Mouse (Mus musculus): ENCODE measurements around the gene Ubac1. TPM values are rescaled to one million over a fixed set of nuclear protein-coding genes. Genes with fewer than 3 reads are reported as not detected.

Gene Ubac1
- polyA plus RNA-seq, 1 experiment from 2014 or later, result 290 TPM

DNA sequence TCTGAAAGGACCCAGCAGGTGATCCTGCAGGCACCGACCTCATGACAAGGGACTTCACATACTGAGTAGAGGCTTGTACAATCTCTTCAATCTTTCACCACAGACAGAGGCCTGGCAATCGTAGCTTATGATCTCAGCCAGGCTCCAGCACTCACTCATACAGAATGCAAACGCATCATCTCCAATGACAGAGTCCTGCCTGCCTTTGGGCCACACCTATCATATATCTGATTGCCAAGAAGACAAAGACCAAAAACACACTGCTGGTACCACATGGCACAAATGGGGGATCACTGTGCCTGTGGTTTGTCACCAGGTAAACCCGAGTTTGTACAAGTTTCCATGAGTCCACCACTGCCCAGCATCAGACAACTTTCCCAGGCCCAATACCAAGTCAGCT lies 4.2 kb downstream of the Ubac1 start:
- Histone ChIP-seq H3K4me3 (ENCODE audit: low read depth, low read length) (peak overlapping the region; percentile 90), H3K27ac (ENCODE audit: low read depth, low read length) (peak overlapping the region; percentile 71), H3K4me2 (peak overlapping the region; percentile 75), H3K36me3 (ENCODE audit: control insufficient read depth, insufficient read depth, low read length) (peaks cover 23% of the 10 kb centered on the region), H3K9ac (ENCODE audit: low read depth, low read length) (peak overlapping the region; percentile 84), H3K4me1 (replicated peaks; ENCODE audit: control insufficient read depth, insufficient read depth, low read length) (peaks cover 48% of the 10 kb centered on the region), H3K27me3 (replicated peaks; ENCODE audit: control insufficient read depth, insufficient read depth, low read length) (no peaks in the 10 kb centered on the region), H3K9me3 (ENCODE audit: control insufficient read depth, low read length) (no peaks in the 10 kb centered on the region)
- ATAC-seq (replicated peaks; ENCODE audit: low FRiP score), result no peak
- DNase-seq (ENCODE audit: low spot score), result no peak
- WGBS, result 61% methylated on average over 4 of the region's 4 CpGs

DNA sequence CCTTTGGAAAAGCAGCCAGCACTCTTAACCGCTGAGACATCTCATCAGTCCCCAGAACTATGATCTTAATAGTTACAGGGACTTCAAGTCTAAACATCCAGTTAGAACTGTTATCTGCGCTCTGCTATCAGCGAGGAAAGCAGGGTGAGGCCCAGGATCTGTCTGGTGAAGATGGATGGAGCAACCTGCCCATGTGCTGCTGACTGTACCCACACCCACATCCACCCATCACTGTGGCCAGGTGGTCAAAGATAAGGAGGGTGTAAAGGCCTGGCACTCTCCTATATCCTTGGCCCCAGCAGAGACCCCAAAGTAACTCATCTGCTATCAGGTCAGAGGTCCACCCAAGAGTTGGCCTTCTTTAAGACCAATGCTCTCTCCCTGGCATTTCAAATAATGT lies 7.9 kb downstream of the Ubac1 start:
- Histone ChIP-seq H3K27ac (ENCODE audit: low read depth, low read length) (peak overlapping the region; percentile 93), H3K4me1 (replicated peaks; ENCODE audit: control insufficient read depth, insufficient read depth, low read length) (peaks cover 45% of the 10 kb centered on the region), H3K4me2 (peak overlapping the region; percentile 55), H3K4me3 (ENCODE audit: low read depth, low read length) (peak overlapping the region; percentile 41), H3K36me3 (ENCODE audit: control insufficient read depth, insufficient read depth, low read length) (peaks cover 44% of the 10 kb centered on the region), H3K9ac (ENCODE audit: low read depth, low read length) (peak overlapping the region; percentile 67), H3K9me3 (ENCODE audit: control insufficient read depth, low read length) (no peaks in the 10 kb centered on the region), H3K27me3 (replicated peaks; ENCODE audit: control insufficient read depth, insufficient read depth, low read length) (no peaks in the 10 kb centered on the region)
- DNase-seq (ENCODE audit: low spot score), result peak; percentile 63
- ATAC-seq (replicated peaks; ENCODE audit: low FRiP score), result peak; percentile 99
- 50% methylated on average over 3 of the region's 3 CpGs for WGBS

DNA sequence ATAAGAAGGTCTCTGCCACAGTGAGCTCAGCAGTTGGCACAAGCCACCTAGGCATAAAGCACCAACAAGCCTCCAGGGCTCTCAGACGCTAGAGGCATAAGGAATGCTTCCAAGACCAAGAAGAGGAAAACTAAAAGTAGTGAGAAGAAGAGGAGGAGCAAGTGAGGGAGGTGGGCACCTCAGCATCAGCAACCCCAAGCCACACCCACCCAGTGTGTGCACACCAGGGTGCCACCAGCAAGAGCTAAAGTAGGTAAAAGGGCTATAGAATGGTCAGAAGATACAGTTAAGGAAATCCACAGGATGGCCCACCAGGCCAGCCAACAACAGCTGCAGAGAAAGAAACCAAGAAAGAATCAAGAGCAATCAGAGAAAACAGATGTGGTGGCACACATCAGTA lies 10.1 kb downstream of the Ubac1 start:
- H3K4me3 ChIP-seq (ENCODE audit: low read depth, low read length), result peak overlapping the region; percentile 41
- H3K9me3 ChIP-seq (ENCODE audit: control insufficient read depth, low read length), result no peaks in the 10 kb centered on the region
- no peaks in the 10 kb centered on the region for H3K27me3 ChIP-seq (replicated peaks; ENCODE audit: control insufficient read depth, insufficient read depth, low read length)
- no peak for DNase-seq (ENCODE audit: low spot score)
- peak overlapping the region; percentile 4; the same call in 1 of the 2 replicates for H3K9ac ChIP-seq (ENCODE audit: low read depth, low read length)
- H3K4me1 ChIP-seq (replicated peaks; ENCODE audit: control insufficient read depth, insufficient read depth, low read length), result peaks cover 23% of the 10 kb centered on the region
- no peak for ATAC-seq (replicated peaks; ENCODE audit: low FRiP score)
- peaks cover 51% of the 10 kb centered on the region for H3K36me3 ChIP-seq (ENCODE audit: control insufficient read depth, insufficient read depth, low read length)
- H3K4me2 ChIP-seq, result peak overlapping the region; percentile 55
- 100% methylated on average over 1 of the region's 1 CpGs for WGBS
- no peak overlapping the region; the same call in 1 of the 2 replicates for H3K27ac ChIP-seq (ENCODE audit: low read depth, low read length)

DNA sequence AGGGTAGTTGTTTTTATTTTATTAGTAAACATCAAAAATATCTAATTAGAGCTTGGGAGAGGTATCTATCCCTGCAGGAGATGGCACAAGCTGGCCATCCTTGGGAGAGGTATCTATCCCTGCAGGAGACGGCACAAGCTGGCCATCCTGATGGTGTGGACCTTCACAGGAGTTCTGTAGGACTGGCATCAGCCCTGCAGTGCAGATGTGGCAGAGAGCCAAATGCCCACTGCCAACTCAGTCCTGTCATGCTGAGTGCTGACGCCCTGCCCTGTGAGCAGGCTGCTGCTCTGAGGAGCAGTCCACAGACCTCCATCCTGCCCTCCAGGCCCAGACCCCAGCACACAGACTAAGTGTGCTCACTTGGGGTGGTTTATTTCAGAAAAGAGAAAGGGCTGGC lies 19.5 kb downstream of the Ubac1 start:
- ATAC-seq (replicated peaks; ENCODE audit: low FRiP score), result no peak
- H3K36me3 ChIP-seq (ENCODE audit: control insufficient read depth, insufficient read depth, low read length), result peaks cover 57% of the 10 kb centered on the region
- H3K27me3 ChIP-seq (replicated peaks; ENCODE audit: control insufficient read depth, insufficient read depth, low read length), result no peaks in the 10 kb centered on the region
- H3K4me2 ChIP-seq, result no peak overlapping the region
- no peak overlapping the region for H3K4me3 ChIP-seq (ENCODE audit: low read depth, low read length)
- no peak overlapping the region for H3K9ac ChIP-seq (ENCODE audit: low read depth, low read length)
- H3K4me1 ChIP-seq (replicated peaks; ENCODE audit: control insufficient read depth, insufficient read depth, low read length), result no peaks in the 10 kb centered on the region
- no peaks in the 10 kb centered on the region for H3K9me3 ChIP-seq (ENCODE audit: control insufficient read depth, low read length)
- no peak for DNase-seq (ENCODE audit: low spot score)
- H3K27ac ChIP-seq (ENCODE audit: low read depth, low read length), result no peak overlapping the region
- 92% methylated on average over 2 of the region's 2 CpGs for WGBS

DNA sequence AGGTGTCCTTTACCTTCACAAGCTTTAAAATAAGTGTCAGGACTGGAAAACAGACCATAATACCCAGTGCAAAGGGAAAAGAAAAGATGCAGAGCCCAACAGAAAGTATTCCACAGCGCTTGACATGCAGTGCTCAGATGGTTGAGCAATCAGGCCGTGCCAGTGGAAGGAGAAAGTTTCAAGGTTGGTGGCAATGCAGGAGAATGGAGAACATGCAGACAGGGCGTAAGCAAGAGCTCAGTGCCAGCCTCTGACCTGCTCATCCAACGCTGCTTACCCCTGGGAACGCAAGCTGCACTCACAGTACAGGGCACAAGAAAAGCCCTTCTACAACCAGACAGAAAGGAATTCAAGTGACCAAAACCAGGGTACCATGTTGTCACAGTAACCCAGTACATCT lies 20.4 kb downstream of the Ubac1 start:
- Histone ChIP-seq H3K36me3 (ENCODE audit: control insufficient read depth, insufficient read depth, low read length) (peaks cover 57% of the 10 kb centered on the region), H3K27ac (ENCODE audit: low read depth, low read length) (no peak overlapping the region), H3K9ac (ENCODE audit: low read depth, low read length) (no peak overlapping the region), H3K27me3 (replicated peaks; ENCODE audit: control insufficient read depth, insufficient read depth, low read length) (no peaks in the 10 kb centered on the region), H3K4me1 (replicated peaks; ENCODE audit: control insufficient read depth, insufficient read depth, low read length) (no peaks in the 10 kb centered on the region), H3K9me3 (ENCODE audit: control insufficient read depth, low read length) (no peaks in the 10 kb centered on the region), H3K4me2 (no peak overlapping the region), H3K4me3 (ENCODE audit: low read depth, low read length) (no peak overlapping the region)
- ATAC-seq (replicated peaks; ENCODE audit: low FRiP score), result no peak
- WGBS, result 93% methylated on average over 5 of the region's 5 CpGs
- DNase-seq (ENCODE audit: low spot score), result no peak

DNA sequence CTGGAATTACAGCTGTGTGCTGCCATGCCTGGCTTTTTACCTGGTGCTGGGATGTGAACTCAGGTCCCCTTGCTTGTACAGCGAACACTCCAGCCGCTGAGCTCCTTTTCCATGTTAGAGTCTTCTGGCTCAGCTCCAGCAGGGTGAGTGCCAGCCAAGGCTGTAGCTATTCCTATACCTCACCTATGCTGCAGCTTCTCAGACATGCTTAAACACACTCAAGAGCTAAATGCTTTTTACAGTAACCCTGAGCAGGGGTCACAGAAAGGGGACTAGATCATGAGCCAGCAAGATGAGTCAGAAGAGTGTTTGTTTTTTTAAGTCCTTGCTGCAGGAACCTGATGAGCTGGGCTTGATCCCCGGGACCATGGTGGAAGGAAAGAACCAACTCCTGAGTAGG lies 23.8 kb downstream of the Ubac1 start:
- ATAC-seq (replicated peaks; ENCODE audit: low FRiP score) (no peak), DNase-seq (ENCODE audit: low spot score) (no peak)
- no peaks in the 10 kb centered on the region for H3K4me1 ChIP-seq (replicated peaks; ENCODE audit: control insufficient read depth, insufficient read depth, low read length)
- no peak overlapping the region for H3K4me3 ChIP-seq (ENCODE audit: low read depth, low read length)
- H3K9ac ChIP-seq (ENCODE audit: low read depth, low read length), result no peak overlapping the region
- no peak overlapping the region for H3K4me2 ChIP-seq
- no peaks in the 10 kb centered on the region for H3K9me3 ChIP-seq (ENCODE audit: control insufficient read depth, low read length)
- H3K36me3 ChIP-seq (ENCODE audit: control insufficient read depth, insufficient read depth, low read length), result peaks cover 30% of the 10 kb centered on the region
- H3K27ac ChIP-seq (ENCODE audit: low read depth, low read length), result no peak overlapping the region
- WGBS, result 97% methylated on average over 3 of the region's 3 CpGs
- no peaks in the 10 kb centered on the region for H3K27me3 ChIP-seq (replicated peaks; ENCODE audit: control insufficient read depth, insufficient read depth, low read length)

DNA sequence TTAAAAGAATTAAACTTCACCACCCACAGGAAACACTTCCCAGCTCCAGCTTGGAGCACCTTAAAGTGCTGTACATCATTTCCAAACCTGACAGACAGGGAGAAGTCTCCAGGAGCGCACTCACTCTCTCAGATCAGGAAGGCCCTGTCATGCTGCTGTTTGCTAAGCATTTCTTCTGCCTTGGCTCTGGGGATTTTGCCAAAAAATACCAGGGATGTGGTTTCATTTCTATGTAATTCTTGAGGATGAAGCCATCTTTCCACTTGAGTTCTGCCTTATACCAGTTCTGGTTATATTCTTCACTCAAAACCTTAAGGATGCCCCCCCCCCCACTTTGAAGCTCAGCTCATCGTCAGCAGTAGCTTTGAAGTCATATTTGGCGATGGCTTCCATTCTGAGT lies 26.8 kb downstream of the Ubac1 start:
- Histone ChIP-seq H3K4me2 (no peak overlapping the region), H3K9me3 (ENCODE audit: control insufficient read depth, low read length) (no peaks in the 10 kb centered on the region), H3K36me3 (ENCODE audit: control insufficient read depth, insufficient read depth, low read length) (peaks cover 19% of the 10 kb centered on the region), H3K4me1 (replicated peaks; ENCODE audit: control insufficient read depth, insufficient read depth, low read length) (peaks cover 4% of the 10 kb centered on the region; the same call in 1 of the 2 replicates), H3K4me3 (ENCODE audit: low read depth, low read length) (no peak overlapping the region), H3K9ac (ENCODE audit: low read depth, low read length) (no peak overlapping the region), H3K27ac (ENCODE audit: low read depth, low read length) (no peak overlapping the region), H3K27me3 (replicated peaks; ENCODE audit: control insufficient read depth, insufficient read depth, low read length) (no peaks in the 10 kb centered on the region)
- DNase-seq (ENCODE audit: low spot score) (no peak), ATAC-seq (replicated peaks; ENCODE audit: low FRiP score) (no peak)
- whole genome bisulfite sequencing, result 88% methylated on average over 3 of the region's 3 CpGs

DNA sequence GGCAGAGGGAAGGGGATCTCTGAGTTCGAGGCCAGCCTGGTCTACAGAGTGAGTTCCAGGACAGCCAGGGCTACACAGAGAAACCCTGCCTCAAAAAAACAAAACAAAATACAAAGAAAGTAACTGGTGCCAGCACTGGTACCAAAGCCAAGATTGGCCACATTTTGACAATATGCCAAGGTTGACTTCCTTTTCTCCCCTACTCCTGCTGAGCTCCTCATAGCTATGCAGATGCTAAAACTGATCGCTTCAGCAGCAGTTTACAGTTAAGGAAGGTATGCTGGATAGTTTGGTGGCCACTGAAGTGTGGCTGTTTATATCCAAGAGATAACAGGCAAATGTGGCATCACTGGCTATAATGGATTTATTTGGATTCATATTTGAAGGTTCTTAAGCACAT lies 29.3 kb downstream of the Ubac1 start:
- ATAC-seq (replicated peaks; ENCODE audit: low FRiP score) (no peak), DNase-seq (ENCODE audit: low spot score) (no peak)
- H3K4me3 ChIP-seq (ENCODE audit: low read depth, low read length), result no peak overlapping the region
- peaks cover 1% of the 10 kb centered on the region; the same call in 1 of the 2 replicates for H3K36me3 ChIP-seq (ENCODE audit: control insufficient read depth, insufficient read depth, low read length)
- no peaks in the 10 kb centered on the region for H3K27me3 ChIP-seq (replicated peaks; ENCODE audit: control insufficient read depth, insufficient read depth, low read length)
- H3K9ac ChIP-seq (ENCODE audit: low read depth, low read length), result no peak overlapping the region
- H3K4me2 ChIP-seq, result no peak overlapping the region
- no peak overlapping the region for H3K27ac ChIP-seq (ENCODE audit: low read depth, low read length)
- no peaks in the 10 kb centered on the region for H3K9me3 ChIP-seq (ENCODE audit: control insufficient read depth, low read length)
- WGBS, result 73% methylated on average over 2 of the region's 2 CpGs
- peaks cover 4% of the 10 kb centered on the region; the same call in 1 of the 2 replicates for H3K4me1 ChIP-seq (replicated peaks; ENCODE audit: control insufficient read depth, insufficient read depth, low read length)

DNA sequence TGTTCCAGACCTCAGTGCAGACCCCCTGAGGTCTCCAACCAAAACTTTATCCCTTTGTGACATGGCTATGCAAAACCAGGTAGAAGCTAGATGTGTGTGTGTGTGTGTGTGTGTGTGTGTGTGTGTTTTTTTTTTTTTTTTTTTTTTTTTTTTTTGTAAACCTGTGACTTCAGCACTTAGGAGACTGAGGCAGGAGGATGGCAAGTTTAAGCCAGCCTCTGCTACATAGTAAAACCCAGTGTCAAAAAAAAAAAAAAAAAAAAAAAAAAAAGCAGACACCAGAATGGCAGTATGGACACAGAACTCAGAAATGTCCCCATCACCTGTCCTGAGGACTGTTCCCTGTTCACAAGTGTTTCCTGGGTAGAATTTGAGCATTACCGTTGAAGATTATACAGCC lies 31.9 kb downstream of the Ubac1 start:
- no peaks in the 10 kb centered on the region for H3K9me3 ChIP-seq (ENCODE audit: control insufficient read depth, low read length)
- no peak for ATAC-seq (replicated peaks; ENCODE audit: low FRiP score)
- H3K36me3 ChIP-seq (ENCODE audit: control insufficient read depth, insufficient read depth, low read length), result no peaks in the 10 kb centered on the region
- WGBS, result 78% methylated on average over 1 of the region's 1 CpGs
- no peak for DNase-seq (ENCODE audit: low spot score)
- no peak overlapping the region for H3K4me2 ChIP-seq
- H3K4me1 ChIP-seq (replicated peaks; ENCODE audit: control insufficient read depth, insufficient read depth, low read length), result peaks cover 4% of the 10 kb centered on the region; the same call in 1 of the 2 replicates
- H3K27me3 ChIP-seq (replicated peaks; ENCODE audit: control insufficient read depth, insufficient read depth, low read length), result no peaks in the 10 kb centered on the region
- H3K4me3 ChIP-seq (ENCODE audit: low read depth, low read length), result no peak overlapping the region
- H3K9ac ChIP-seq (ENCODE audit: low read depth, low read length), result no peak overlapping the region
- H3K27ac ChIP-seq (ENCODE audit: low read depth, low read length), result no peak overlapping the region
